Mouse (Mus musculus): Measurements from ENCODE around the gene Cracr2a.
"Not testable (repeated sequence)": the region's sequence is repeated elsewhere in the genome, so short reads cannot be mapped to it uniquely, and the experiment has no call there.

Gene Cracr2a

DNA sequence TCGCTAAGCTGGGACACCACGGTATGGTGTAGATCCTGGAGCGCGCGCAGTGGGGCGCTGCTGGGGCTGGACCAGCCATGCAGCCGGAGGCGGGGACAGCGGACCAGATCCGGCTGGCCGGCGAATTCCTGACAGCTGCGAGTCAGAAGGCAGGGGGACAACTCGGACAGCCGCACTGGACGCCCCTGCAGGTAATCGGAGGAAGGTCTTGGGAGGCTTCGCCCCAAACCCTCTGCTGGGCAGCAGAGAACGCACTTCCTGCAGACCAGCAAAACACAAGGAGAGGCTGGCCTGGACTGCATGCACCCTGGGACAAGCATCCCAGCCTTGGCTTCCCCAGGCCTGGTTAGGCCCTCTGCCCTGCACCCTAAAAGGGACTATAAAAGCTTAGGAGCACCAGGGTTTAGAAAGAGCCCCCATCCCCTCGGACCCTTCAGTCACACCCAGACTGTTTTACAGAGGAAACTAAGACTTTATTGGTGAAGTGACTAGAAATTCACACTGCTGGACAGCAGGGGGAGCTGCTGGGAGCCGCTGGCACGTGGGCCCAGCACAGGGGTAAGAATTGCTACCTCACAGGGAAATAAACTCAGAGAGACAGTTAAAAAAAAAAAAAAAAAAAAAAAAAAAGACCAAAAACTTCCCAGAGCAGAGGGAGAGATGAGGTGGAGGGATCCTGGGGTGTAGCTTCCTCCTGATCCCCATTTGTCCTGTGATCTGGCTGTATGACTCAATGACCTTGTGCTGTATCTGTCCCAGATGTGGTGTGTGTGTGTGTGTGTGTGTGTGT, at the start of gene Cracr2a:
Gene Cracr2a (plus strand): TSS at position 108 of the 790 bp plus-strand sequence.
- DNase-seq (ENCODE audit: low spot score in 2 of 2) = peak; percentile 78 to 79

DNA sequence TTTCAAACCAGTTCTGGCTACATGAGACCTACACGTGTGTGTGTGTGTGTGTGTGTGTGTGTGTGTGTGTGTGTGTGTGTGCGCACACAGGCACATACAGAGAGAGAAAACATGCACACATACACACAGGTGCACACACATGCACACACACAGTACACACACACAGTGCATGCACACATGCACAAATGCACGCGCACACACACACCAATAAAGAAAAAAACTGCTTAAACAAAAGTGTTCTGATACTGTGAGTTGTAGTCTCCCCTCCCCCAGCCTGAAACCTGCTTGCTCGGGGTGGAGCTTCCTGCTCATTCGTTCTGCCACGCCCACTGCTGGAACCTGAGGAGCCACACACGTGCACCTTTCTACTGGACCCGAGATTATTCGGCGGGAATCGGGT, 47.4 kb upstream of the Cracr2a start:
- not testable (repeated sequence) for DNase-seq (ENCODE audit: low spot score in 2 of 2)

DNA sequence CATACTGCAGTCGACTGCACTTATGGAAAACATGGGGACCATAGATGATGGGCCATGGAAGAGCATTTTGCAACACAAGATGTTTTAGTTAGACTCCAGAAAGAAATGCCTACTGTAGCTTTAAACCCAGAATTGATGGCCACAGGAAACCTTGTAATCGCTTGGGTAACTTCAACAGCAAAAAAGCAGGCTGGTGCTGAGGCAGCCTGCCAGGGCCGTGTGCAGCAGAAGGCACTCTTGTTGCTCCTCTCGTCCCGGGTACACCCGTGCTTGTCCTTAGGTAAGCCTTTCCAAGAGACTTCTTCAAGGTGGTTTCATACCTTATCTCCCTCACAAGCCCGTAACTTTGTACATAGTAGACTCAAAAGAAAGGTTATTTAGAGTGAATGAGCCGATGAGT, 40.0 kb upstream of the Cracr2a start:
- no peak for DNase-seq (ENCODE audit: low spot score in 2 of 2)

DNA sequence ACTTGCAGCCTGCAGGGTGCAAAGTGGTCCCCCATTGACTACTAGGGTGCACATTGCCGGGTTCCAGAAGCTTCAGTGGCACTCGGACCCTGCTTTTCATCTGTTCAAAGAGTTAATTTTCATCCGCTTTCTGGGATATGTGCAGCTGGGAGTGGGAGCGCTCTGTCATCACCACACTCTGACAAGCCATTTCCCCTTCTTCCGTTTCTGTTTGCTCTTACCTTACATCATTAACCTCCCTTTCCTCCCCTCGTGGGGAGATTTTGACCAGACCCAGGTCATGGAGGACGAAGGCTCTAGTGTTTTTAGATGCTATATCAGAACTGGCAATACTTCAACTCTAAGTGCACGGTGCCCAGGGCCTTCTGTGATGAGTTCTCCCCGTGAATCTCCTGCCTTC, 38.8 kb upstream of the Cracr2a start:
- DNase-seq (ENCODE audit: low spot score in 2 of 2) = no peak

DNA sequence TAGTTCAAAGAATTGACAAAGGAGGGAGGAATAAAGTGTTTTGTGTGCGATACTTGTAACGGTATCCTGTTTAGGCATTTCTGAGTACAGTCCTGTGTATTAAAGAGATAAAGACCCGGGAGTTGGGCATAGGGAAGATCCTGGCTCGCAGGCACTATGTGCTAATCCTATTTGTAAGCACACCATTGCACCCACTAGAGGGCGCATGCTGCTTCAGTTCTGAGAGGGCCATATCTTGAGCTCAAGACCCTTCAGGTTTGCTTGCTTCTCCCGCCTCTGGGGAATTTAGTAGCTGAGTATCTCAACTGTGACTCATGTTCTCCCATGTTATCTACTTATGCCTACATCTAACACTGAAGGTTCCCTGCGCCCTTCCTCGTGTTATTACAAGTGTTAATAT, 36.7 kb upstream of the Cracr2a start:
- peak; percentile 37 to 52 for DNase-seq (ENCODE audit: low spot score in 2 of 2)

DNA sequence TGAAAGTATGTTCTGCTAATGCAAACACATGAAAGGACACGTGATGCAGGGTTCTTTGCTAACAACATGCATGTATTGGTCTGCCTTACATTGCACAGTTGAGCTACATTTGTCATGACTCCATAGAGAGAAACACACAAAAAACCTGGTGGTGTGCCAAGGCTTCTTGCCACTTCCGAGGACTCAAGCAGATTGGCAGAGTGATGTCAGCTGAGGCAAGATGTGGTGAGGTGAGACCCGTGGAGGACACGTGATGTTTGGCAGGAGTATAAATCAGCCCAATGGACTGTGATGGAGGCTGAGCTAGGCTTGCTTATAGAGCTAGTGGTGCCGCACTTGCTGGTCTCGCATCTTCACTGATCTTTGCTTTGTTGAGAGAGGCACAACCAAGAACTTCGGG, 32.5 kb upstream of the Cracr2a start:
- no peak for DNase-seq (ENCODE audit: low spot score in 2 of 2)

DNA sequence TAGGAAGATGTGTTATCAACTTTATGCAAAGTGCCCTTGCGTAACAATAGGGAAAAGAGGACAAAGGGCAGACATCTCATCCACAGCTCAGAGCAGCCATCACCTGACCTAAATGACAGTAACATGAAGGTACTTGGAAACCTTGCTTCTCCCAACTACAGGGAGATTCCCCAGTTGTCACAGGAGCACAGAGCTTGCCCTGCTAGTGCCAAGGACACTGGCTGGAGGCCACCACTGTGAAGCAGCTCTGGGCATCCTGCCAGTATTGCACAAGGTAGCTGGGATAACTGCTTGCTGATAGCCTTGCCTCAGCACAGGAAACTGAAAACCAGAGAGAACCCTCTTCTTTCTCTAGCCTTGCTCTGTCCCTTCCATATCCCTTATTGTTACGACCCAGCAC, 31.7 kb upstream of the Cracr2a start:
- peak in 1 of 2 experiments; percentile 44 for DNase-seq (ENCODE audit: low spot score in 2 of 2)

DNA sequence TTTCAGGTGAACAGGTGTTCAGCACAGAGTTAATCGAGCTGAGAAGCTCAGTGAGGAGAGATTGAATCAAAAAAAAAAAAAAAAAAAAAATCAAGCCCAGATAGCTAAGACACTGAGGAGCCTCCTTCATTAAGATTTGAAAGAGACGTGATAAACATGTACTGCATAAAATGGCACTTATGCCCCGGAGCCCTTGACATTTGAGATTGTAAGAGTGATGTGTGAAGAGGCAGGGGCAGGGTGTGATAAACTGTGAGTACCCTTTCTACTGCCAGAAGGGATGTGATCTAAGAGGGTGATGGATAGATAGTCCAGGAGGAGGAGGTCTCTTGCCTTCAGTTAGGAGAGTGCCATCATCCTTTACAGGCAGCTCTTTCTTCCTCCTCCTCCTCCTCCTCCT, 30.9 kb upstream of the Cracr2a start:
- no peak for DNase-seq (ENCODE audit: low spot score in 2 of 2)

DNA sequence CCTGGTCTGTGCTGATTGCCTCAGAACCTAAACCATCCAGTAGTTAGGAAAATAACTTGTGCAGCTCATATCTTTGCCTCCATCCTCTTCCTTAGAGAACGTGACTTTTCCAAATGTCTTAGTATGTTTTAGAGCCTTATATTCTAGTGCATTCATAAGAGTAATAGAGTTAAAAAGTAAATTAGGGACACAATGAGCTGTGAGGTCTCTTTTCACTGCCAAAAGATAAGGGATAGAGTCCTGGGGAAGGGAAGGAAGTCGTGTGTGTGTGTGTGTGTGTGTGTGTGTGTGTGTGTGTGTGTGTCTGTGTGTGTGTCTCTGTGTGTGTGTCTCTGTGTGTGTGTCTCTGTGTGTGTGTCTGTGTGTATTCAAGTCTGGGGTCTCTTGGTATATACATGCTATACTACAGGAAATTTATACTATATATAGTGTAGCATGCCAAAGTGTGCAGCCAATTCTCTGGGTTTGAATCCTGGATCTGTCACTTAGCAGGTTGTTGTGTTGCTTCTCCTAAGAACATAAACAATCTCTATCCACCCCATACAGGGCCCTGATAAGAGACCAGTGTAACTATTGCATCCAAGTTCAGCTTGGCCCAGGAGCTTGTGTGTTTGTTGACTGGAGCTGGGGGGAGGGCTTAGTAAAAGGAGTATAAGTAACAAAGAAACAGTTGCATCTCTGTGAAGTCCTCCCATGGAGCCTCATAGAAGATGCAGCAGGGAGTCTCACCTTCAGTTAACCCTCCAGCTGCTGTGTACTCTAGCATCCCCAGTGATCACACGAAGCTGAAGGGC, 29.5 kb upstream of the Cracr2a start:
- no peak for DNase-seq (ENCODE audit: low spot score in 2 of 2)

DNA sequence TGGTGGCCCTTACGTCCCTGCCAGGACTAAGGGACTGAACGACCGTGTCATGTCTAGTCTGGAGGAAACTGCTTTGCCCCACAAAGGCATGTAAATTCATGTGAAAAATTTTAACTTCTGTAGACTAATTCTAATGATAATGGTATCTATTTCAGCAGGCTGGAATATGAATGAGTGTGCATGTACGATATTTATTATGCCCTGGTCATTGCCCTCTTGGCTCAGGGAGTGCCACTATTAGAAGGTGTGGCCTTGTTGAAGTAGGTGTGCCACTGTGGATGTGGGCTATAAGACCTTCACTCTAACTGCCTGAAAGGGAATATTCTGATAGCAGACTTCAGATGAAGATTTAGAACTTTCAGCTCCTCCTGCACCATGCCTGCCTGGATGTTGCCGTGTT, 28.8 kb upstream of the Cracr2a start:
- DNase-seq (ENCODE audit: low spot score in 2 of 2) = no peak

DNA sequence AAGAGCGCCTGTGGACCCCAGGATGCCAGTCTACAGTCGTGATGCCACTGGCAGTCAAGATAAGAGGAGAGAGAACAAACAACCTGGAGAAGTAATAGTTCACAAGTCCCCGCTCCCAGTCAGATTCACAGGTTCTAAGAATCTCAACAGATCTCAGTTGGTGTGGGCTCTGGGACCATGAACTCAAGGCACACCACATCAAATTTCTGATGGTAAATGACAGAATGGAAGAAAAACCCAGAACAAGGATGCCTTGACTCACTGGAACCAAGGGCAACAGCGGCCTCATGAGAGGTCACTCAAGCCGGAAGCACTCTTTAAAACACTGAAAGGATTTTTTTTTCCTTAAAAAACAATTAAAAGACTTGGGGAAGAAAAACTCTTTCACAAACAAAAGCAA, 27.4 kb upstream of the Cracr2a start:
- DNase-seq (ENCODE audit: low spot score in 2 of 2) = no peak

DNA sequence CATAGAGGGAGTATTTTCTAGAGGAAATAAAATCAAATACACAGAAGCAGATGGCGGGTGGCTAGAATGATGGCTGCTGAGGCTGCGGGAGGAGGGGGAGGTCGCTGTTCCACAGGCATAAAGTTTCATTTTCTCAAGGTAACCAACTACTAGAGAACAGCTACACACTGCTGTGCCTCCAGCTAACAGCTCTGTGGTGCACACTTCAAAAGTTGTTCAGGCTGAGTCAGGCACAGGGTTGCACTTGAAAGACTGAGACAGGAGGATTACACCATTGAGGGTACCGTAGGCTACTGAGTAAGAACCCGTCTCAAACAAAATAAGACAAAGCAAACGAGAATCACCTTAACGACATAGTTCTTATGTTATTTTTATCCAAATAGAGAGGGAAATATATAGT, 24.1 kb upstream of the Cracr2a start:
- DNase-seq (ENCODE audit: low spot score in 2 of 2) = peak in 1 of 2 experiments; percentile 21

DNA sequence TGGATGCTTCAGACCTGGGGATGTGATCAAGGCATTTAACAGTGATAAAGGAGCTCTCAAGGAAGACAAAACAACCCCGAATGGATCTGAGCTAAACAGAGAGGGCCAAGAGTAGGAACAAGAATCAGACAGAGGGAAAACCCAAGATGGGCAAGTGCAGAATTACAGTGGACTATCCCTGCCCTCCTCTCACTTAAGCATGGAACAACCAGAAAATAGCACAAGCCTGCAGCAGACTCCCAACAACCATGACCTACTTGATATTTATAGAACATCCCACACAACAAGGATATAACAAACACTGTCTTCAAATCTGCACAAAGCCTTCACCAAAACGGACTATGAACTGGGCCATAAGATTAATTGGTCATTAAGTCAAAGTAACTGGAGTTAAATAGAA, 23.0 kb upstream of the Cracr2a start:
- DNase-seq (ENCODE audit: low spot score in 2 of 2) = no peak

DNA sequence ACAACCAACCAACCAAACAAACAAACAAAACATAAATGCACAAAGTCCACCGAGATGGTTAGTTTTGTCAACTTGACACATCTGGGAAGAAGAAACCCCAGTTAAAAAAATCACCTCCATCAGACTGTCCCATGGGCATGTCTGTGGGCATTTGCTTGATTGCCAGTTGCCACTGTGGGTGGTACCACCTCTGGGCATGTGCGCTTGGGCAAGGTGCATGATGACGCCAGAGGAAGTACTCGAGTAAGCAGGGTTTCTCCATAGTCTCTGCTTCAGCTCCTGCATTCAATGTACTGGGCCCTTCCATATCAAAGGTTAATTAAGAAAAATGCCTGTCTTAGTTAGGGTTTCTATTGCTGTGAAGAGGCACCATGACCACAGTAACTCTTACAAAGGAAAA, 21.9 kb upstream of the Cracr2a start:
- DNase-seq (ENCODE audit: low spot score in 2 of 2) = no peak

DNA sequence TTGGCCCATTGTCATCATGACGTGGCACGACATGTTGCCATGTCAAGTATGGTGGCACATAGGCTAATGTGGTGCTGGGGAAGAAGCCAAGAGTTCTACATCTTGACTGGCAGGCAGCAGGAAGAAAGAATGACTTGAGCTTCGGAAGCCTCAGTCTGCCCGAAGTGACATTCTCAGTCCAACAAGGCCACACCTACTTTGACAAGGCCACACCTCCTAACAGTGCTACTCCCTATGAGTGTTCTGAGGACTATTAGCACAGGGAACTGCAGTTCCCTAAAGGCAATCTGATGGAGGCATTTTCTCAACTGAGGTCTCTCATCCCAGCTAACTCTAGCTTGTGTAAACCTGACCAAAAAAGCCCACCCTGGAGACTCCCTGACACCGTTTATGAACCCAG, 21.5 kb upstream of the Cracr2a start:
- DNase-seq (ENCODE audit: low spot score in 2 of 2) = no peak

DNA sequence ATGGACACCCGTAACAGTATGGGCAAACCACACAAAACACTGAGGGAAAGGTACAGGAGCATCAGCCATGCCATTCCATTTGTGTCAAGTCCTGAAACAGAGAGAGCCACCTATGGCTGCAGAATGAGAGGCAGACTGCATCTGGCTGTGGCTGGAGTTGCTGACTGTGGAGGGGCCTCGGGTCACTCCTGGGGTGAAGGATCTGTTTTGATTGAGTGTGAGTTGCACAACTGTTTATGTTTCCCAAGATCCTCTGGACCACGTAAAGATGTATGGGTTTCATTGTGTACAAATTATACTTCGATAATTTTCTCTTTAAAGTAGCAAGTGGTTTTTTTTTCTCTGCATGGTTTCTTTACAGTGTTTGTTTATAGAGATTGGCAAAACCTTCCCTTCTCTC, 20.6 kb upstream of the Cracr2a start:
- DNase-seq (ENCODE audit: low spot score in 2 of 2) = no peak

DNA sequence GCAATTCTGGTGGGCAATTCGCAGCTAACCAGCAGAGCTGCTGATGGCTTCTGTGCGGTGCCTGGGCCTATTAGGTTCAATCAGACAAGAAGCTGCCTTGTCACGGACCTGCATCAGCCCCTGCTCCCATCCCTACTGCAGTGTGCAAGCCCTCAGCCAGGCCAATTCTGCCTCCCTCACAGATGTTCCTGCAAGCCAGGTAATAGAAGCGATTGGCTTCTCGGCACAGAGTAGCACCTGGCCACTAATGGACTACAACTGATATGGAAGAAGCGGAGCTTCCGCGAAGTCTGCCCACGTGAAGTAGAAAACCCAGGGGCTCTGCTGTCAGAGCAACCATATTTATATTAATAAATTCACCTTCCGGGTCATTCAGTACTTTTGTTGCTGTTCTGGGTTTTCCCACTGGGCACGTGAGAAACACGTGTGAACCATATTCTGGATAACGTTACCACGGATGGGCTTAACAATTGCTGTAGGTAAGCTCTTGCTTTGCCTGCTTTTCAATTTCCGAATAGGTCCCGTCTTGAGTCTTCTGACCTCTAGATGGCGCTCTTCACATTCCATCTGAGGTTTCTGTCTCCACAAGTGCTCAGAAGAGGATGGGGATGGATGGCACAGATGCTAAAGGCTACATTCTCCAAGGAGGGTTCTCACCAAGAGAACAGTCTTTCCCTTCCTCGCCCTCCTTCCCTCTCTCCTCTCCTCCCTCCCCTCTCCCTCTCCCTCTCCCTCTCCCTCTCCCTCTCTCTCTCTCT, 19.3 kb upstream of the Cracr2a start:
- peak; percentile 75 to 86 for DNase-seq (ENCODE audit: low spot score in 2 of 2)

DNA sequence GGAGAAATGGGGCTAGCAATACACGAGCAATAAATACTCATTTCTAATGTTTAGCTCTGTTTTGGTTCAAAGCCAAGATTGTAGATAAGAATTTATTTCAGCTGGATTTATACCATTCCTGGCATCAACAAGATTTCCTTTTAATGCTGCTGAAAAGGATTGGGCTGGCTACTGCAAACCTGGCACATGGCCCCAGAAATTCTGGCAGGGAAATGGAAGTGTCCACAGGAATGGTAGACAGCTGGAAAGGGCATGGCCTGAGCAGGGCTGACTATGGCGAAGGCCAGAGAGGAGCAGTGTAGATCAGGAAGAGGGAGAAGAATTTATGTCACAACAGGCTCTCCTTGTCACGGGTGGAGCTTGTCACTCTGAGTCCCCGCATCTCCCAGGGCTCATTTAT, 14.5 kb upstream of the Cracr2a start:
- no peak for DNase-seq (ENCODE audit: low spot score in 2 of 2)

DNA sequence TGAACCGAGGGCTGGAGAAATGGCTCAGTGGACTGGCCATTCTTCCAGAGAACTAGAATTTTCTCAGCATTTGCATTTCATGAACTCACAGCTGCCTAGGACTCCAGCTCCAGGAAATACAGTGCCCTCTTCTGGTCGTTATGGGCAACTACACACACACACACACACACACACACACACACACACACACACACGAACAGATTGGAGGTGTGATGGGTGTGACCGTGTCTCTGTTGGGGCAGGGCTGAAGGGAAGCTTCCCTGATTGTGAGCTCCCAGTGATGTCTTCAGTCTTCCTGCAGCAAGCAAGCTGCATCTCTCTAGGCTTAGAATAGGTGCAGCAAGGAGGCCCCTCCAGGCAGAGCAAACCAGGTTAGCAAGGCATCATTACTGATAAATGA, 8.2 kb upstream of the Cracr2a start:
- no peak for DNase-seq (ENCODE audit: low spot score in 2 of 2)

DNA sequence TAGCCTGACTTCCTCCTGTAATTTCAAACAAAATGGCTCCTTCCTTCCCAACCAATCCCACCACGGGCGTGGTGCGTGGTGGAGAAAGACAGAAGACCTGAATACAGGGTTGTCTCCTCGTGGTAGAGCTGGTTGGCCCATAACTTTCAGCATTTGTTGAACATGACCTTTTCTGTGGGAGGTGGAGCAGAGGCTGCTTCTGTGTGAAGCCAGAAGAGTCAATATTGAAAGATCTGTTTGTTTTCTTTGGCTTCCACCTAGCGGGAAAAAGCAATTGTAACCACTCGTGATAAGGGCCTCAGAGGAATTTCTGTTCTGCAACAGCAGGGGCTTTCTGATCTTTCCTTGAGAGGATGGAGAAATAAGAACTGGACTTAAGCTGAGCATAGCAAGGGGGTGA, 5.6 kb upstream of the Cracr2a start:
- no peak for DNase-seq (ENCODE audit: low spot score in 2 of 2)

DNA sequence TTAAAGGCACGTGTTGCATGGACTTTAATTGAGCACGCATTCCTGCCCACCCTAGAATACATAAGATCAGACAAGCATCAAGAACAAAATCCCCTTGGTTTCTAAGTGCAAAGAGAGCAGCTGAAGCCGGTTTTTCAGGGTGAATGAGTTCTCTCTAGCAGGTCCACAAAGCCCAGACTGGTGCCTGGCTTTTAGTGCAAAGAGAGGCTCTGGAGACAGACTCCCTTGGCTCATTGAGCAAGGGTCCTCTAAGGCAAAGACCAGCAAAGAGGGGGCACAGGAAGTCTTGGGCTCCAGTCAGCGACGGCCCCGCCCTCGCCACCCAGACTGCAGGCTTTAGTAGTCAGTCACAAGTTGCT, 287 bp upstream of the Cracr2a start:
- DNase-seq (ENCODE audit: low spot score in 2 of 2) = no peak

DNA sequence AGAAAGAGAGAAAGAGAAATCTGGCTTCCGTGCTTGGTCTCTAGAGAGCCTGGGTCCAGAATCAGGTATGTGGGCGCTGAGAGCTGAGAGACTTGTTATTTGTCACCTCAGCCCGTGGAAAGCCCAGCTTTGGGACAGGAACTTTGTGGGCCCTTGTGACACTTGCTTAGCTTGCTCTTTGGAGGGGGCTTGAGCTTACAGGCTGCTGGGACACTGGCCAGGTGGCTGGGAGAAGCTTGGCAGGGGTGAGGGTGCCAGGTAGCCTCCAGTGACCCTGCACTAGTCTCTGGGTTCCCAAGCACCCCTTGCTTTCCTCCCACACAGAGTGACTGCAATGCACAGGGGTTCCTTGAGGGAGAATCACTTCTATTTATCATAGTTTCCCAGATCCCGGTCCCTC, 2.4 kb downstream of the Cracr2a start:
- no peak for DNase-seq (ENCODE audit: low spot score in 2 of 2)

Data from right cerebral cortex, adult 2 months (tissue).